Mouse (Mus musculus): ENCODE data around the gene Asap2. TPM values are rescaled to one million over a fixed set of nuclear protein-coding genes. Genes with fewer than 3 reads are reported as not detected.

The Asap2 gene
- total and polyA plus RNA-seq, 3 experiments: 0.46 to 1.9 TPM; not detected in 1

- H3K9me3 ChIP-seq (replicated peaks; ENCODE audit: insufficient read depth, low read length): no peaks in the 10 kb centered on the region
- TF ChIP-seq MYB (IDR thresholded peaks at IDR 0.05; ENCODE audit: low read depth, low read length) (no peak), USF1 (IDR thresholded peaks at IDR 0.05; ENCODE audit: low read depth, low read length) (no peak), BHLHE40 (IDR thresholded peaks at IDR 0.05; ENCODE audit: borderline replicate concordance, low read depth, low read length) (no peak), ETS1 (IDR thresholded peaks at IDR 0.05; ENCODE audit: low read depth, low read length) (no peak), RCOR1 (IDR thresholded peaks at IDR 0.05; ENCODE audit: low read depth, low read length) (no peak), SIN3A (IDR thresholded peaks at IDR 0.05; ENCODE audit: low read length) (no peak), NRF1 (IDR thresholded peaks at IDR 0.05; ENCODE audit: insufficient read depth, low read depth, low read length, poor library complexity, severe bottlenecking) (no peak), SMC3 (IDR thresholded peaks at IDR 0.05; ENCODE audit: low read depth, low read length) (no peak), USF2 (IDR thresholded peaks at IDR 0.05; ENCODE audit: borderline replicate concordance in 1 of 2, insufficient read depth in 1 of 2, low read depth in 1 of 2, low read length in 2 of 2) (no peak), MAFK (IDR thresholded peaks at IDR 0.05; ENCODE audit: borderline replicate concordance, low read depth, low read length) (no peak), ELF1 (IDR thresholded peaks at IDR 0.05; ENCODE audit: low read depth, low read length) (no peak), E2F4 (IDR thresholded peaks at IDR 0.05; ENCODE audit: borderline replicate concordance, low read depth, low read length) (no peak), JUND (IDR thresholded peaks at IDR 0.05; ENCODE audit: low read depth, low read length) (no peak), TAL1 (IDR thresholded peaks at IDR 0.05; ENCODE audit: low read length) (no peak)
- H3K4me3 ChIP-seq (ENCODE audit: control insufficient read depth in 1 of 2, insufficient read depth in 1 of 2, low read depth in 2 of 2, low read length in 2 of 2): no peak overlapping the region
- no peak overlapping the region for H3K27ac ChIP-seq (ENCODE audit: control insufficient read depth, low read depth, low read length)
- H3K36me3 ChIP-seq (ENCODE audit: control insufficient read depth in 1 of 2, insufficient read depth in 2 of 2, low read length in 2 of 2): no peaks in the 10 kb centered on the region
- H3K79me2 ChIP-seq (ENCODE audit: control insufficient read depth, insufficient read depth, low read length, poor library complexity): no peaks in the 10 kb centered on the region
- H3K9ac ChIP-seq (ENCODE audit: control insufficient read depth, low read depth, low read length, poor library complexity, severe bottlenecking): no peak overlapping the region
- DNase-seq (ENCODE audit: low read depth, low spot score): no peak
- no peaks in the 10 kb centered on the region for H3K4me1 ChIP-seq (ENCODE audit: control insufficient read depth in 1 of 2, insufficient read depth in 2 of 2, low read length in 2 of 2)
- H3K27me3 ChIP-seq (ENCODE audit: control insufficient read depth in 1 of 2, insufficient read depth in 2 of 2, low read length in 2 of 2): no peaks in the 10 kb centered on the region
Observed at GRCm38 (mm10) chr12:21268083-21268616, 277.9 kb downstream of the Asap2 start.

GRCm38 (mm10) chr12:21274446-21274845 is 284.2 kb downstream of the Asap2 start:
- Histone ChIP-seq H3K4me1 (ENCODE audit: control insufficient read depth in 1 of 2, insufficient read depth in 2 of 2, low read length in 2 of 2) (no peaks in the 10 kb centered on the region), H3K36me3 (ENCODE audit: control insufficient read depth in 1 of 2, insufficient read depth in 2 of 2, low read length in 2 of 2) (no peaks in the 10 kb centered on the region), H3K9ac (ENCODE audit: control insufficient read depth, low read depth, low read length, poor library complexity, severe bottlenecking) (no peak overlapping the region)

More at GRCm38 (mm10) chr12:21274446-21274845, 284.2 kb downstream of the Asap2 start:
- Histone ChIP-seq H3K4me3 (ENCODE audit: control insufficient read depth in 1 of 2, insufficient read depth in 1 of 2, low read depth in 2 of 2, low read length in 2 of 2) (no peak overlapping the region), H3K79me2 (ENCODE audit: control insufficient read depth, insufficient read depth, low read length, poor library complexity) (no peaks in the 10 kb centered on the region), H3K27me3 (ENCODE audit: control insufficient read depth in 1 of 2, insufficient read depth in 2 of 2, low read length in 2 of 2) (no peaks in the 10 kb centered on the region), H3K9me3 (replicated peaks; ENCODE audit: insufficient read depth, low read length) (no peaks in the 10 kb centered on the region), H3K27ac (ENCODE audit: control insufficient read depth, low read depth, low read length) (no peak overlapping the region)
- no peak for TF ChIP-seq ELF1 (IDR thresholded peaks at IDR 0.05; ENCODE audit: low read depth, low read length)
- TF ChIP-seq ETS1 (IDR thresholded peaks at IDR 0.05; ENCODE audit: low read depth, low read length): no peak
- TF ChIP-seq POLR2AphosphoS2 (IDR thresholded peaks at IDR 0.05; ENCODE audit: low read length): no peak
- TF ChIP-seq MAZ (IDR thresholded peaks at IDR 0.05; ENCODE audit: low read depth, low read length): no peak
- no peak for TF ChIP-seq NELFE (IDR thresholded peaks at IDR 0.05; ENCODE audit: low read depth, low read length)
- TF ChIP-seq MAX (IDR thresholded peaks at IDR 0.05; ENCODE audit: low read length): no peak
- no peak for TF ChIP-seq ZMIZ1 (IDR thresholded peaks at IDR 0.05; ENCODE audit: low read depth, low read length)
- TF ChIP-seq POLR2AphosphoS5 (IDR thresholded peaks at IDR 0.05; ENCODE audit: borderline replicate concordance, low read depth, low read length): no peak
- no peak for TF ChIP-seq GATA1 (IDR thresholded peaks at IDR 0.05; ENCODE audit: low read depth, low read length)
- TF ChIP-seq MEF2A (IDR thresholded peaks at IDR 0.05; ENCODE audit: extremely low read depth, insufficient replicate concordance, low read depth, low read length, poor library complexity, severe bottlenecking): no peak
- TF ChIP-seq USF1 (IDR thresholded peaks at IDR 0.05; ENCODE audit: low read depth, low read length): no peak
- no peak for TF ChIP-seq KAT2A (conservative IDR thresholded peaks at IDR 0.05; ENCODE audit: low read depth, low read length)
- TF ChIP-seq RAD21 (IDR thresholded peaks at IDR 0.05; ENCODE audit: low read depth, low read length): no peak
- TF ChIP-seq ZKSCAN1 (IDR thresholded peaks at IDR 0.05; ENCODE audit: low read depth, low read length): no peak
- TF ChIP-seq JUND (IDR thresholded peaks at IDR 0.05; ENCODE audit: low read depth, low read length): no peak
- TF ChIP-seq CTCF (IDR thresholded peaks at IDR 0.05 in 2 of 3, conservative IDR thresholded peaks at IDR 0.05 in 1 of 3; ENCODE audit: control insufficient read depth in 1 of 3, insufficient read depth in 1 of 3, low read depth in 2 of 3, low read length in 3 of 3, poor library complexity in 1 of 3, severe bottlenecking in 1 of 3): no peak
- no peak for TF ChIP-seq CHD2 (IDR thresholded peaks at IDR 0.05; ENCODE audit: low read length)
- TF ChIP-seq RCOR1 (IDR thresholded peaks at IDR 0.05; ENCODE audit: low read depth, low read length): no peak
- TF ChIP-seq EP300 (IDR thresholded peaks at IDR 0.05; ENCODE audit: low read depth in 1 of 2, low read length in 2 of 2): no peak
- no peak for TF ChIP-seq MYB (IDR thresholded peaks at IDR 0.05; ENCODE audit: low read depth, low read length)
- DNase-seq (ENCODE audit: low read depth, low spot score): no peak

Measured in MEL (cell line).